Mouse (Mus musculus) adipocyte (in vitro differentiated cells): ENCODE results near the gene Sipa1l1.

Experiments used
- DNase-seq: peaks from one replicate; pipeline ENCODE4 v3.0.0-alpha.2; 2016; ENCODE audit warnings: low spot score

Sipa1l1 gene

GRCm38 (mm10) chr12:82247371-82248258, 78.5 kb downstream of the Sipa1l1 start:
- DNase-seq: no peak

- no peak for DNase-seq
These were observed 79.4 kb downstream of the Sipa1l1 start for GRCm38 (mm10) chr12:82248501-82248900.

- no peak for DNase-seq
These were observed 82.2 kb downstream of the Sipa1l1 start for GRCm38 (mm10) chr12:82251328-82251727.

GRCm38 (mm10) chr12:82254076-82254475, 85.0 kb downstream of the Sipa1l1 start:
- no peak for DNase-seq

GRCm38 (mm10) chr12:82256012-82256411, 86.9 kb downstream of the Sipa1l1 start:
- no peak for DNase-seq

- DNase-seq: no peak
These were observed 87.9 kb downstream of the Sipa1l1 start for GRCm38 (mm10) chr12:82256921-82257500.

GRCm38 (mm10) chr12:82257994-82258785, 89.1 kb downstream of the Sipa1l1 start:
- DNase-seq: peak; percentile 41

- DNase-seq: no peak
These were observed 94.3 kb downstream of the Sipa1l1 start for GRCm38 (mm10) chr12:82263443-82263842.

GRCm38 (mm10) chr12:82264083-82264851, 95.1 kb downstream of the Sipa1l1 start:
- DNase-seq: no peak

GRCm38 (mm10) chr12:82265335-82266274, 96.5 kb downstream of the Sipa1l1 start:
- peak; percentile 71 for DNase-seq

GRCm38 (mm10) chr12:82271447-82271846, 102.3 kb downstream of the Sipa1l1 start:
- DNase-seq: no peak

GRCm38 (mm10) chr12:82273503-82273902, 104.4 kb downstream of the Sipa1l1 start:
- no peak for DNase-seq

GRCm38 (mm10) chr12:82274576-82274975, 105.5 kb downstream of the Sipa1l1 start:
- no peak for DNase-seq

- peak; percentile 93 for DNase-seq
These were observed 106.6 kb downstream of the Sipa1l1 start for GRCm38 (mm10) chr12:82275767-82276166.

- DNase-seq: no peak
These were observed 107.5 kb downstream of the Sipa1l1 start for GRCm38 (mm10) chr12:82276591-82276990.

GRCm38 (mm10) chr12:82284617-82285016, 115.5 kb downstream of the Sipa1l1 start:
- no peak for DNase-seq

- no peak for DNase-seq
These were observed 115.9 kb downstream of the Sipa1l1 start for GRCm38 (mm10) chr12:82285018-82285417.

GRCm38 (mm10) chr12:82286068-82286467, 116.9 kb downstream of the Sipa1l1 start:
- no peak for DNase-seq

GRCm38 (mm10) chr12:82286804-82287203, 117.7 kb downstream of the Sipa1l1 start:
- no peak for DNase-seq

GRCm38 (mm10) chr12:82293545-82294247, 124.6 kb downstream of the Sipa1l1 start:
- DNase-seq: no peak
